Mouse (Mus musculus) heart, adult 9 months (tissue): Measurements from ENCODE around the gene Rarg.
"Not testable (repeated sequence)": the region's sequence is repeated elsewhere in the genome, so short reads cannot be mapped to it uniquely, and the experiment has no call there.

ENCODE experiments used
- DNase-seq, 2 experiments: peaks; one replicate each; pipeline ENCODE4 v3.0.0; 2022; ENCODE audit warnings: low spot score in 2 of 2

Gene Rarg

DNA sequence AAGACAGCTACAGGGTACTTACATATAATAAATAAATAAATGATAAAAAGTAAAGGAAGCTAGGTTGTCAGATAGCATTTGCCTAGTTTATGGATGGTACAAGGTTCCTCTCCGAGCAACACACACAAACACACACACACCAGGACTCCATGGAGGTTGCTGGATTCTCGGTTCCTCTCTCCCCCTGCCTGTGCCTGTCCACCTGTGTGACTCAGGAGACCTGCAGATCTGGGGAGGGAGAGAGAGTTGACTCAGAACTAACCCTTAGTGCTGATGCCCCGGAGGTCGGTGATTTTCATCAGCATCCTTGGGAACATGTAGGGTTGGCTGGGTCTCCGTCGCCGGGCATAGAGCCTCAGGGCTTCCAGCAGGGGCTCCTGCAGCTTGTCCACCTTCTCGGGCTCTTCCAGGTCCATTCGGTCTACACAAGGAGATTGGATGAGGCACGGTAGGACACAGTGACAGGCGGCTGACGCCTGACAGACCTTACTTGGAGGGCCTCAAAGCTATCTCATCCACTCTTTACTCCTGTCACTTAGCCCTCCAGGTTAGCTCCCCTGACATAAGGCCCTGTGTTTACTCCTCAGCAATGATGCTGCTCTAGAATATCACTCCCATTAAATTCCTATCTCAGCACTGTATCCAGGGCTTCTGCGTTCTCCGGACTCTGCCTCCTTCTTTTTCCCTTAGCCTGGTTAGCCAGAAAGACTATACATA, 18.6 kb downstream of the Rarg start:
- DNase-seq, result no peak

DNA sequence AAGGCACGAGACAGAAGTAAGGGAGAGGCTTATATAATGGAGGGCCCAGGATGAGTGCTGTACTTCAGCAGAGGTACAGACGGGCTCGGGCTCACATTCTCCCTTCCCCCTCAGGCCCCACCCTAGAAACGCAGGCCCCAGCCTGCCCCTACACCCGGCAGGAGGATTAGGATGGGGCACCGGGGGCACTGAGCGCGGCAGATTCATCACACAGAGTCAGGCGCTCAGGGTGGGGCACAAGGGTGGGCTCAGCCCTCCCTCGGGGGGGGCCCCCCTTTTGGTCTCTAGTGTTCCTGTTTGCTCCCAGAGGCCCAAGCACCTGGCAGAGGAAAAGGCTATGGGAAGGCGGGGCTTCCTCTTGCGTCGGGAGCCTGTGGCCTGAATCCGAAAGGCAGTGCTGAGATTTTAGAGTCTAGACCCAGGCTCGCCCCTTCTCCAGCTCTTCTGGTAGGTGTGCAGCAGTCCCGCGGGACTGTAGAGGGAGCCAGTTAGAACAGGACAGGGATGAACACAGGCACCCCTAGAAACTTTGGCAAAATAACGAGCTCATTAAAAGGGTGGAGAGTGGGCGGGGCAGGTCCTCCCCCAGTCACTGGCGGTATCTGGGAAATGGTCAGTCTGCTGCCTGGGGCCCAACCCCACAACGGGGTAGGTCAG, 21.8 kb downstream of the Rarg start:
- DNase-seq, result peak; percentile 50 to 70

DNA sequence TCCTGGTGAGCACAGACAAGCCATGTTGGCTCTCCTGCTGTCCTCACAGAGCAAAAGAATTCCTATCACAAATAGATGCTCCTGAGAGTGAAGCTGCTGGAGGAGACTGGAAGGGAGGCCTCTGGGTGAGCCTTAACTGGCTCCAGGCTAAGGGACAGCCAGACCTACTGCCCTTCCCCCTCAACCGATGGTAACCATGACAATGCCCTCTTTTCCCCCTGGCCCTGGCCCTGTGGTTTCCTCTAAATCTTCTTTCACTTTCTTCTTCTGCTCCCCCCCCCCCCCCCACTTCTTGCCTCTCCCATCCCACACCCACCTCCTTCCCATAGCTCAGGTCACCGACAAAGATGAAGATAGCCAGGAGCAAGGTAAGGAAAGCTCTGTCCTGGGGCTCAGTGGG, 23.4 kb downstream of the Rarg start:
- no peak for DNase-seq

DNA sequence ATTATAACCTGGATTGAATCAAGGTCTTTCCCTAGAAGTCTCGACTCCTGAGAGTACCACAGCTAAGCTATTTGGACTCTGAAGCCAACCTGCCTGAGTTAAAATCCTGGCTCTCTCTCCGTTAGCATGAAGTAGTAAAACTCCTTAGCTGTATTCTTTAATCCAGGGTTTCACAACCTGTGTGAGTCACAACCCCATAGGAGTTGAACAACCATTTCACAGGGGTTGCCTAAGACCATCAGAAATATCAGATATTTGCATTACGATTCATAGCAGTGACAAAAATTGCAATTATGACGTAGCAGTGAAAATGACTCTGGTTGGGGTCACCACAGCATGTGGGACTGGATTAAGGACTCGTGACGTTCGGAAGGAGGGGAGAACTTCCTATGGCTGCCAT, 24.6 kb downstream of the Rarg start:
- no peak for DNase-seq

DNA sequence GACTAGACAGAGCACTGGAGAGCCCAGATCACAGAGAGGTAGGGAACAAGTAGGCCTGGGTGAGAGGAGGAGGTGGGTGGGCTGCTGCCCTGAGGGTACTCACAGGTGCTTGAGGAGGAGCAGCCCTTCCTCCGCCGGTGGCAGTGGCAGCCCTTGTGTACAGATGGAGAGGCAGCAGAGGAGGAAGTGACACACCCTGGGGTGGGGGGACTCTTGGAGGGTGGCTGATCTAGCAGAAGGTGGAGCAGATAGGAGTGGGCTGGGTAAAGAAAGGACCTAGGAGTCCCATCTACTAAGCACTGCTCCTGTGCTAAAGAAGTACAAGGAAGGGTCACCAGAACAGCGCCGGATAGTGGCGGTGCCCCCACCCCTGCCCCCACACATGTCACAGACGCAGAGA, 25.6 kb downstream of the Rarg start, which contains the start of gene Itgb7:
TSS of gene Itgb7 (minus strand) at position 197 of the 400 bp plus-strand sequence.
- DNase-seq, result no peak

DNA sequence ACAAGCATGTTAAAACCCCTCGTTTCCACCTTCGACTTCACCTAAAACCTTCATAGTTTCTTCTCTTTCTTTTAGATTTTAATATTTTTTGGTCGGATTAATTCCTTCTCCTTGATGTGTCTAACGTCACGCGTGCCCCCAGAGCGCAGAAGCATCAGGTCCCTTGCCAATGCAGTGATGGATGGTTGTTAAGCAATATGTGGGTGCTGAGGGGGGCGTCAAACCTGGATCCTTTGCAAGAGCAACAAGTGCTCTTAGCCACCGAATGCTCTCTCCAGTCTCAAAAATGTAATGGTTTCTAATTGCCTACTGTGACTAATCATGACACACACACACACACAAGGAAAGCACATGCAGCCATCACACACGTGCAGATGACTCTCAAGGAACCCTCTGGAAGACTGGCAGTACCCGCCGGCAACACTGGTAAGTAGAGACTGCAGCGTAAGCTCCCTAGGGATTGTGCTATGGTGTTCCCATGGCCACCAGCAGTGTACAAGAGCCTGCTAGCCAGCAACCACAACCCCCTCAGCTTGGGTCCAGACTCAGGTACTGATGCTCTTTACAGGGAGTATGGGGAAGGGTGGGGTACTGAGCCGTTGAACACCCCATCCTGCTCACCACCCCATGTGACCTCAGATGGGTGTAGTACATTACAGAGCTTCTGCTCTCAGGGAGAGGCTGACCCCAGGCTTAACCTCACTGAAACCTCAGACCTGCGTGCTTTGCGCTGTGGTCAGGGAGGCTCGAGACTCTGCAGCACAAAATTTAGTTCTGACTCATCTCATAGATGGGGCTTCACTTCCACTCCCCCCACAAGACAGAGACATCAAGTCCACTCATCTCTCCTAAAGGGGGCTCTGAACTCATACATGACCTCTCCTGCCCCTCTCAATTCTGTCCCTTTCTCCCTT, 26.7 kb downstream of the Rarg start:
- DNase-seq, result no peak

DNA sequence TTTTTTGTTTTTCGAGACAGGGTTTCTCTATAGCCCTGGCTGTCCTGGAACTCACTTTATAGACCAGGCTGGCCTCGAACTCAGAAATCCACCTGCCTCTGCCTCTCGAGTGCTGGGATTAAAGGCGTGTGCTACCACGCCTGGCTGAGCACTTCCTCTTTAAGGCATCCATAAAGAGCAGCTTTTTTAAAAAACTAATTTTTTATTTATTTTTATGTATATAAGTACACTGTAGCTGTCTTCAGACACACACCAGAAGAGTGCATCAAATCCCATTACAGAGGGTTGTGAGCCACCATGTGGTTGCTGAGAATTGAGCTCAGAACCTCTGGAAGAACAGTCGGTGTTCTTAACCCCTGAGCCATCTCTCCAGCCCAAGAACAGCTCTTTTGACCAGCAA, 31.7 kb downstream of the Rarg start:
- DNase-seq, result not testable (repeated sequence)

DNA sequence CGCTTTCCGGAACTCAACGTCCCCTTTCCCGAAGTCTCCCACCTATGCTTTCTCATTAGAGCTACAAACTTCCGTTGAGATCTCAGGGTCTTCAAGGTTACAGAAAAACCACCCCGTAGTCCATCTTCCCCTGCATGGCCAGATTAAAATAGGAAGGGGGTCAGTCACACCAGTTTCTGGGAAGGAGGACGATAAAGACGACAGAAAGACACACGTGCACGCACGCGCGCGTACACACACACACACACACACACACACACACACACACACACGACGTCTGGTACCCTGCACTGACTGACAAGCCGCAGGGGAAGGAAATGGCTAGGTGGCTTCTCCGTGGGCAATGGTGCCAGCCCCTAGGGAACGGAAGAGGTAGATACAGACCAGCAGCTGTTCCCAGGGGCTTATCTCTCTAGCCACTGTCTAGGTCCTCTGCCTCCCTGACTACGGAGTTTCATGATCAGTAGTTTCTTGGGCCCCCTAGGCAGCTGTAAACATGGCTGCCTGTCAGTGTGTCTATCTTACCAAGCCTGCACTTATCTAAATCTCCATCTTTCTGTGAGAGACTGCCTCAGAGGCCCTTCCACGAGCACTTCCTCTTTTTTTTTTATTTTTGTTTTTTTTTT, 32.2 kb downstream of the Rarg start:
- no peak for DNase-seq

DNA sequence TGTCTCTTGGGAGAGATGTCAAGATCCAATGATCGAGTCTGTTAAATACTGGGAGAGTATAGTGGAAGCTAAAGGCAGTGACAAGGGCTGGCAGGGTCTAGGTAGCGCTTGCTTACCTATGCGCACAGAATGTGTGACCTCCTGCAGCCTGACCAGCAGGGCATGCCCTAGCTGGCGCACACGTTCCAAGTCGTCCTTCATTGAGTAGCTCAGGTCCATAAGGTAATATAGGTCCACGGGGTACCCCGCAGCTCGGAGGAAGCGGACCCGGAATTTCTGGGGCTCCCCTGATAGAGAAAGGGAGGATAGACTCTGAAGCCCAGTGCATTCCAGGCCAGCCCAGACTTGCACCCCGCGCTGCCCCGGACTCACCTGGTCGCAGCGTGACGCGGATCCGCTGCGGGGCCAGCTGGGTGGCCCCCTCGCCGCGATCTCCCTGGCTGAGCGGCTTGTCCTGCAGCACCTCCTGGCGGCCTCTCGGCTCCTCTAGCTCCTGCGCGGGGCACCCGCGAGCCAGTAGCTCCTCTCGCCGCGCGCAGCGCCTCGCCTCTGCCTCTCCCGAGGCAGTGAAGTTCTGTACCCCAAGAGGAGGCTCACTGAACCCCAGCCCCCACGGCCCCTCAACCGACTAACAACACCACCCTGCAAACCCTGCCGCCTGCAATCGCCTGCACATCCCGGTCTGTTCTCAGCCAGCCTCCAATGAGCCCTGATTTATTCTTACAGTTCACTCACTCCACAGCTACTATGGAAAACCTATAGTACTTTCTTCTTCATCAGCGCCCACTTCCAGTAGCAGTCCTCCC, 32.9 kb downstream of the Rarg start:
- peak; percentile 77 for DNase-seq

DNA sequence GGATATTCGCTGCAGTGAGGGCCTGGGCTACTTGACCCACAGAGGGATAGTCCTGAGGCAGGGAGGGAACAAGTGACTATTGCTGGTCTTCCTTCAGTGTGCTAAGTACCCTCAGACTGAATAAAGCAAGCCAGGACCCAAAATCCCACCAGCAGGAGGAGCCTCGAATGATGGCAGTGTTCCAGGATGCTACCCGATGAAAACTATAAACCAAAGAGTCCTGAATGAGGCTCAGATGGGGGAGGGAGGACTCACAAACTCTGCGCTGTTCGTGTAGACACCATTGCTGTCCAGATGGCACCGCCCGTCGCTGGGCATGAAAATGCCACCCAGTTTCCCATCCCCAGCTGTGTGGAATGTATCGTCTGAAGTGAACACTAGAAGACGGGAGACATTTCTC, 34.9 kb downstream of the Rarg start:
- DNase-seq, result no peak

DNA sequence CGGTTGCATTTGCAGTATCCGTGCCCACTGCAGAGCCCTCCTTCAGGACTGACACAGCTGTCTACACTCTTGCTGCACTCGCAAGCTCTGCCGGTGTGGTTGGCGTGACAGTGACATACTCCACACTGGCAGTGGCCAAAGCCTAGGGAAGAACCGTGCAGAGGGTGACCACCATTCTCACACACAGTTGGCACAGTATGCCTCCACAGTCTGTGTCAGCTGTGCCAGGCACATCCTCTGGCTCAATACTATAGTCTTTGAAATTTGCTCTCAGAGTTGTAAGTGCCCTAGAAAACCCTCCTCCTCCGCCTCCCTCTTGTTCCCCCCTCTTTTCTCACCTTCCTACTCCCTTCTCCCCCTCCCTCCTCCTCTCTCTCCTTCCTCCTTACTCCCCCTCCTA, 40.0 kb downstream of the Rarg start:
- DNase-seq, result no peak

DNA sequence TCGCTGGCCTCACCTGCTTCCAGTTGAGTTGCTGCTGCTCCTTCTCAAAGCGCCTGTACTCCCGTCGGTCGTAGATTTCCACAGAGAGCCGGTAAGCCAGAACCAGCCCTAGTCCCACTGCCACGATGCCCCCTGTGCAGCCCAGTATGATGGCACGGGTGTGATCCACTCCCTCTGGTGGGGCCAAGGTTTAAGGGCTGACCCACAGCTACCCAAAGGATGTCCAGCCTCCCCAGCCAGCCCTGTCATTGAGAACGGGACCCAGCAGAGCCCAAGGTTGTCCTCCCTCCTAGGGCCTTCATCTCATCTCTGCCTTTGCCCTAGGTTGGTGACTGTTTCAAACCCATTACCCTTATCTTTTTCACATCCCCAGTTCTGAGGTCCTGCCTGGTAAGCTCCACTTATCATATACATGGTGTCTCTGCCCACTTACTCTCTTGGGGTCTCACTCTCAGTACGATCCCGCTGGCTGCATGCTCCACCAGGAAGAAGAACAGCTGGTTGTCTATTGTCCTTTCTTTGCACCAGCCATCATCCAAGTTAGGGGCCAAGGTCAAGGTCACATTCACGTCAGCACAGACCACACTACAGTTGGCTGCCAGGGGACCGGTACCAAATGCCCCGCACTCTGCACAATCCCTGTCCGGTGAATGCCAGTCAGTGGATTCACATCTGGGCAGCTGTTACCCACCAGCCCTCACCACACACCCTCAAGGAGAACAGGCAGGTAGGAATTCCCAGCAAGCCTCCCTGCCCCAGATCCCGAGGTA, 40.7 kb downstream of the Rarg start:
- no peak for DNase-seq

DNA sequence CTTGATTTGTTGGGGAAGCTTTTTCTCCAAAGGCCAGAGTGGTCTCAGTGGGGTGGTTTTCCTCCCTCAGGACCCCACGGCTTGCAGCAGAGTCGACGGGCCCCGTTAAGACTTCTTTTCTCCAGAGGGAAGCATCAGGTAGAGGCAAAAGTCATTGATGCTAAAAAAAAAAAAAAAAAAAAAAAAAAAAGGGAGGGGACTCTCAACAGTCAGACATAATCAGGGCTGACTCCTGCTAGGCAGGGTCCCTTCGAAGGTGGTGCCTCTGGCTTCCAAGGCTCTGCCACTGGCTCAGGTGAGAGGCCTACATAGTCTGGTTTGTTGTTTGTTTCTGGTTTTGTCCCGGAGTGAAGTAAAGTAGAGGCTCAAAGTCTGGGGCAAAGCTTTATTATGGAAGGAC, 41.7 kb downstream of the Rarg start:
- no peak for DNase-seq

DNA sequence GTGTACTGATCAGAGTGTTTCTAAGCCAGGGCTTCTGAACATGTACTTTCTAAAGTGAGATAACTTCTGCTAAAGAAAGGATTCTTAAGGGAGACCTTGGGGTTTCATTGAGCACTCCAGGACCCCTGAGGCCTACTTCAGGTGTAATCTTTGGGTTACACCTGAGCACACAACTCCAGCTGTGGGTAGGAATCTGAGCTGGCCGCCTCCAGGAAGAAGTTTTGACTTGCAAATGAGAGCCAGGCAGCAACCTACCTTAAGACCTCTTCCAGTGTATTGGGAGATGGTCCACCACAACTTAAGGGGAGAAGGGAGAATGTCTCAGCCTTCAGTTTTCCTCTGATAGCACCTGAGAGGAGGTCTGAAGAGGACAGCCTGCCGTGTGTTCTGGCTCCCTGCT, 43.2 kb downstream of the Rarg start:
- no peak for DNase-seq

DNA sequence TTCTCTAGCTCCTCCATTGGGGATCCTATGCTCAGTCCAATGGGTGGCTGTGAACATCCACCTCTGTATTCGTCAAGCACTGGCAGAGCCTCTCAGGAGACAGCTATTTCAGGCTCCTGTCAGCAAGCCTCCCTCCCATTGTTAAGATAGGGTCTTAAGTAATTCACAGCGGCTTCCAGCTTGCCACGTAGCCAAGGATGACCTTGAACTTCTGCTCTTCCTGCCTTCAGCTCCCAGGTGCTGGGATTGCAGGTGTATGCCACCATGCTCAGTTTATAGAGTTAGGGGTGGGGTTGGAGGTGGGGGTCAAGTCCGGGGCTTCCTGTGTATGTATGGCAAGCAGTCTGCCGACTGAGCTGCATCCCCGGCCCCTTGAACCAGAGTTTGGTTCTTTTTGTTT, 45.4 kb downstream of the Rarg start:
- no peak for DNase-seq

DNA sequence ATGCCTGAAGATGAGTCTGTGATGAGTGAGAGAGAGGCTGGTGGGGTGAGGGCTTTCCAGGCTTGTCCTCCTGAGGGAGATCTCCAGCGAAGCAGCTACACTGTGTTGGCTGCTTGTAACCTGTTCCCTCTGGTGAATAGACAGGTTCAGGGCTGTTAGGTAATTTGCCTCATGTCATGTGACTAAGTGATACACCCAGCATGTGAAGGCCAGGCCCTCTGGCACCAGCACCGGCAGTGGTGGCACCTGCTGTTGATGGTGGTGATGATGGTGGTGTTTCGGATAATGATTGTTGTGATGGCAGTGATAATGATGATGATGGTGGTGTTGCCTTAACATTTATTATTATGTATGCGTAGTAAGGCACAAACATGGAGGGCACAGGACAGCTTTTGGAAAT, 46.5 kb downstream of the Rarg start:
- no peak for DNase-seq

DNA sequence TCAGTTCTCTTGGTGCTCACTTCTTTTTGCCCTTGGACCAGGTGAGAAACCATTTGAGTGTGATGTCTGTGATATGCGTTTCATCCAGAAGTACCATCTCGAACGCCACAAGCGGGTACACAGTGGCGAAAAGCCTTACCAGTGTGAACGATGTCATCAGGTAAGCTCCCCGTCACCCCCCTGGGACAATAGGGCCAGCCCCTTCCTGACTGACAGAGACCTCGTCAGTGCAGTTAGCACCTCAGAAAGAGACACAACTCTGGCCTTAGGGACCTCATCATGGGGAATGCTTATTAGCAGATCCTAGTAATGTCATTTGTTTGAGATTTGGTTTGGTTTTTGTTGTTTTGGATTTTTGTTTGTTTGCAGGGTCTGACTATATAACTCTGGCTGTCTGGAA, 48.2 kb downstream of the Rarg start:
- no peak for DNase-seq

DNA sequence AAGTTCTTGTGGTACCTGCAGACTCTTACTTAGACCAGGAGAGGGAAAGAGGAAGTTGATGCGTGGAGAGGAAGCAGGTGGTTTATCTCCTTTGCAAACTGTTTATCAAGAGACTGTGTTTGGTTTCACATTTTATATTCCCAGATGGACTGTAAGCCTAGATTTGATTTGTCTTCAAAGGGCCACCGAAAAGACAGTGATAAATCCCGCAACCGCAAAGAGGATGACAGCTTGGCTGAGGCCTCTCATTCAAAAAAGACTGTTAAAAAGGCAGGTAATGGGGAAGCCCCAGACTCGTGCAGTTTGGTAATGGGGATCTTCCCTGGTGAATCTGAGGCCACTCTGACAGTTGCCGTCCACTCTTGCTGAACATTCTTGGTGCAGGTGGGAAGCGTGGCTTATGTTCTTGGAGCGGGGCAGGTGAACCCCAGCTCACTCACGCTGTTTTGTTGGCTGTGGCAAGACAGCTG, 49.2 kb downstream of the Rarg start:
- no peak for DNase-seq

DNA sequence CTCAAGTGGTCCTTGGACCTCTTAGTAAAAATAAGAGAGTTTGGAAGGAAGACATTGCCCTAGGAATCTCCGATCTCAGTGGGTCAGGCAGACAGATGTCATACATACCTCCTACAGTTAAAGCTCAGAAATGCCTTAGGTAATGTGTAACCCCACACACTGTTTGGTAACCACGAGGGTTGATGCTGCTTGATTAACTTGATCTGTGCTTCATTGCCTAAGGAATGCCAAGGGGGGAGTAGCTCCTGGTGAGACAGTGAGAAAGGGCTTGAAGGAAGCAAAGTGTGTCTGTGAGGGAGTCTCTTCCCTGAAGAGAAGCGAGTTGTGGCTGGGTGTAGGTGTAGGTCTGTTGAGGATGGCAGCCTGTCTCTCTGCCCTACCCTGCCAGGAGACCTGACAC, 50.0 kb downstream of the Rarg start:
- DNase-seq, result no peak

DNA sequence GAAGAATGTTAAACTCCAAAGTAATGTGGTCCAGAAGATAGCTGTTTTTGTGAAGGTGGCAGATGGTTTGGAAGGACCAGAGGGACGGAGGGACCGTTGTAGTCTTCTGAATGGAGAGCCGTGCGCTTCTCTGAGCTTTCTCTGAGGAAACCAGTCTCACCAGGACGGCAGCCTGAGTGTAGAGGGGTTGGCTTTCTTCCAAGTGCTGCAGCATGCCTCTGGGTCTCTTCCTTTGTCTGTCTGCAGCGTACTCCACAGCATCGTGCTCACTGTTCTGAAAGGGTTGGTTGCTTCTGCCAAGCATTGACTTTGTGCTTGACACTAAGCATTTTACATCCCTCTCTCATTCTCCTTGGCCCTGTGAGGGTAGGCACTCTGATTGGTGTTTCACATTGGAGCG, 51.5 kb downstream of the Rarg start:
- no peak for DNase-seq
